Mouse (Mus musculus): ENCODE data around the gene Lnpk.
A peak's percentile ranks its signal among the peaks of the same experiment; 100 is the strongest.

Lnpk gene

DNA sequence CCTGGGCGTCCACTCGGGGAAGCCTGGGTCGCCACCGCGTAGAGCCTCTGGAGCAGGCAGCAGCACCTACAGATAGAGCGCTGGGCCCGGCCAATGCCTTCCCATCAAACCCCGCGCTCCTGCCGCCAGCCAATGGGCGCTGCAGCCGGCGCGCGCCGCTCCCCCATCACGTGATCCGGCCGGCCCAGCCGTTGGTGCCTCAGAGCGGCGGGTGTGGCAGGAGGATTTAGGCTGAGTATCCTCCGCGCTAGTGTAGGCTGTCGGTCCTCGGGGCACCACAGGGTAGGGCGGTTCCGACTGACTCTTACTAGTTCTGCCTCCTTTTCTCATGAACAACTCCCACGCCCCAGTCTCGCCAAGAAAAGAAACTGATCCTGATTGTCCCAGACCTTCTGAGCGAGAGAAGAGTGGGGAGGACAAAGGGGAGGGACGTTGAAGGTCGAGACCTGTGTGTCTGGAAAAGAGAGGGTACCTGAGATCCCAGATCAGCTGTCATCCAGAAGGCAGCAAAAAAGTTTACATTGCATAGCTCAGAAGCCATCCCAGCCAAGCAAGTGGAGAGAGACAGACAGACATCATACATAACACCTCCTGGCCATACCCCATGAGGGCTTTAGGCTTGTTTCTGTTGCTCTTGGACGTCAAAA is at the start of gene Lnpk:
TSS of gene Lnpk (minus strand) at position 593 of the 647 bp plus-strand sequence.
- peak; percentile 92 for DNase-seq (ENCODE audit: low read depth, low spot score)

DNA sequence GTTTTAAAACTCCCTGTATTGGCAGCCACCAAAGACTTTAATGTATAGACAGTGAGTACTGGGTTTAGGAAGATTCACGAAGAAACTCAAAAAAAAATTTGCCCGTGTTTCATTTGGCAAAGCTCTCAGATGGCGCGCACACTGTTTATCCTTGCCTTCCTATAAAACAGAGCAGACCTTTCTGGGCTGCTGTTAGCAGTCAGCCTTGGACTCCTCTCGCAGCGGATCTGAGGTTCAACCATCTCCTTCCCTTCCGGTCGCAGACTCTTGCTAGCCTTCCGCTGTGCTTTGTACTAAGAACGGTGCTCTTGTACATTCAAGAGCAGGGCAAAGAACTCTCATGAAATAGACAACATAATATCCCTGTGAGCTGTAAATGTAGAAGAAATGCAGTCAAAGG is 41.1 kb upstream of the Lnpk start:
- DNase-seq (ENCODE audit: low read depth, low spot score) = no peak

DNA sequence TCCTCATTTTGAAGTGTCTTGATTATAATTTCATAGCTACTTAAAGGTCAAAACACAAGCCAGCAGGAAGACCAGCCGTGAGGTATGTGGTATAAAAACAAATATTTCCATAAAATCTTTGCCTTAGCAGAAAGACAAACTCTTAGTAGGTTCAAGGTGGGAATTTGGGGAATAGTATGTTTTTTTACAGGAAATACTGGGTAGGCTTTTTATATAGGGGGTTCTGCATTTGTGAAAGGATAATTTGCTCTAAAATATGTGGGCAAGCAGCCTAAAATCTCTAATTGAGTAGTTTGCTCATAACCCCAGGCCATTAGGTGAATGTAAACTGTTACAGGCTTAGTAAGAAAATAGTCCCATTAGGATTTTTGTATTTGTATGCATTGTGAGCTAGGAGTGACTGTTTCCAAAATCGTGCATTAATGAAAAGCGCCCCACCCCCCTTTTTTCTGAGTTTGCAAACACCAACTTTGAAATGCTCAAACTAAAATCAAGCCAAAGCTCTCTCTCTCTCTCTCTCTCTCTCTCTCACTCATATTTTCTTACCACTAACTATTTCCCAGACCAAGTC is 40.5 kb upstream of the Lnpk start:
- DNase-seq (ENCODE audit: low read depth, low spot score) = no peak

DNA sequence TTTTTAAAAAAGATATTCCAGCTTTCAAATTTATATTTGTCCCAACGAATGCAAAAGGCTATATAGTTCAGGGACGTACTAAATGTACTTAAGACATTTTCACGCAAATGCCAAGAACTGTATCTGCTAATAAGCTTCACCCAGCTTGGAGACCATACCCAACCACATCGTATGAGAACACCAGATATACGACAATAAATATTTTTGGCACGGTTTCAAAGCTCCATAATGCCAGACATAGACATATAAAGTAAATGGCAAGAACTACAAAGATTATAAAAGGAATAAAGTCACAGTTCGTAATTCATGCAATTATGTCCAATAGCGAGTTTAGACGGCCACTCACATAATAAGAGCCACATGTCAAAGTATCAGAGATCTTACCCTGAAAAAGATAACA is 38.5 kb upstream of the Lnpk start:
- DNase-seq (ENCODE audit: low read depth, low spot score) = no peak

DNA sequence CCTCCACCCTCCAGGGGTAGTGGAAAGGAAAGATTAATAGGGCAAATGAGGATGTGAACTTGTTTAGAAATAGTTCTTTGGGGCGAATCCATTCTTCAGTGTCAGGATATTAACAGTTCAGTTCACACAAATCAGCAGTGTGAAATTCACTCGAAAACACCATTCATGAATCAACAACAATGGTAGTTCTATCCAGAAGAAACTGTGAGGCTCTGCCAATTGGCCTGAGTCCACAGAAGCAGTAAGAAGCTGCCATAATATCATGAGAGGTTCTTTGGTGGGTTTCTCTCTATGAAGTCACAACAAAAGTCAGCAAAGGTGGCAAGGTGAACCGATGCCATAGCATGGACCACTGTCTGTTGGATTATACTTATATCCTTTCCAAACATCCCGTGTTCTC is 32.2 kb upstream of the Lnpk start:
- no peak for DNase-seq (ENCODE audit: low read depth, low spot score)

DNA sequence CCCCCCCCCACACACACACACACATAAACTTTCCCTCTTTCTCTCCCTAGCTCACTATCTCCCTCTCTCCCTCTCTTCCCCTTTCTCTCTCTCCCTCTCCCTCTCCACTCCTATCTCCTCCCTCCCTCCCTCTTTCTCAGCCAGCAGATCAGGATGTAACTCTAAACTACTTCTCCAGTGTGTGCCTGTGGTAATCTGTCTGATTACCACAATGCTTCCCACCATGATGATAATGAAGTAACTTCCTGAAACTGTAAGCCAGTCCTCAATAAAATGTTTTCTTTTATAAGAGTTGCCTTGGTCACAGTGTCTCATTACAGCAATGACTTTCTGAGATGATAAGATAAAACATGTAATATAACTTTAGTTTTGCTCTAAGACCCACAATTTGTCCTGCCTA is 30.1 kb upstream of the Lnpk start:
- DNase-seq (ENCODE audit: low read depth, low spot score) = no peak

DNA sequence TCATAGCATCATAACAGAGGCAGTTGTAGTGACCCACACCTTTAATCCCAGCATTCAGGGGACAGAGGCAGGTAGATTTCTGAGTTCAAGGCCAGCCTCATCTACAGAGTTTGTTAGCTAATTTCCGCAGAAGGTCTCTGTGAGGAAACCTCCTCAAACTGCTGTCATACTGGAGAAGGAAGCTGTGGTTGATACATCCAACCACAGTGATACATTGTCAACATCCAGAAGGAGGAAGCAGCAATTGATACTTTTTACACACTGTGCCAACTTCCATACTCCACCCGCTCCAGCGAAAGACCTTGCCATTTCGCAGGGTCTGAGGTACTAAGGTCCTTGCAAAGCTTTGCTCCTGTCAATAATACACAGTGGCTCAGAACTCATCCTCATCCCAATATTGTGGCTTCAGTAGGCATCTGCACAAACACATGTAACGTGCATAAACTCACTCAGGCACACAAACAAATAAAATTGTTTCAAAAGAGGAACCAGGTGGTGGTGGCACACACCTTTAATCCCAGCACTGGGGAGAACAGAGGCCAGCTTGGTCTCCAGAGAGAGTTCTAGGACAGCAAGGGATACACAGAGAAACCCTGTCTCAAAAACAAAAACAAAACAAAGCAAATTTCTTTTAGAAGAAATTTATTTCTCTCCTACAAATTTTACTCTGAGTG is 27.0 kb upstream of the Lnpk start:
- DNase-seq (ENCODE audit: low read depth, low spot score) = no peak

DNA sequence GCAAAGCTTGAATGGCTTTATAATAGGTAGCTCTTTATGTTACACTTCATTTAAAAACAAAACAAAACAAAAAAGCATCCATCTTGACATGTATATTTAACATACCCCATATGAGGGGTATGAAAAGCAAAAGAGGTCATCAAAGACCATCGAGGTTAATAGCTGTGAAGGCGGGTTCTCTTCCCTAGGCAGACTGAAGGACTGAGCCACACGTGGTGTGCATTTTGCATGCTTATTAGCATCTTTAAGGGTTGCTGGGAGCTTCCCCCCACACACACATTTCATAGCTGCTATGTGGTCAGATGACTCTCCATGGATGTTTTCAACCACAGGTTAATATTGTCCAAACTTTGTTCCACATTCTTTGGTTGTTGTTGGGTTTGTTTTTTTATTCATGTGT is 24.8 kb upstream of the Lnpk start:
- DNase-seq (ENCODE audit: low read depth, low spot score) = no peak

DNA sequence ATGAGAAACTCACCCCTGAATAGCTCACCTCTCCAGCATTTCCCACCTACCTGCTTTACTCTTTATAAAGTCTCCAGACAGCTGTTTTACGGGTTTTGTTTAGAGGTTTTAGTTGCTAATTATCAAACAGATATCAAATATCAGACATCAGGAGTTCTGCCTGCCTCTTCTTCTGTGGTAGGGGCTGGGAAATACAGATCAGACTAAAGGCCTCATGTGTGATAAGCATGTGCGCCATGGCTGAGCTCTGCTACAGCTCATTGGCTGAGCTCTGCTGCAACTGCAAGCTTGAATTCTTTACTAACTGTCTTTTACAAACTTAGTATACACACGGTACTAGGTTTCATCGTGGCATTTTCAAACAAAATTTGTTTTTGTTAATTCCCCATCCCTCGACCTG is 23.2 kb upstream of the Lnpk start:
- no peak for DNase-seq (ENCODE audit: low read depth, low spot score)

DNA sequence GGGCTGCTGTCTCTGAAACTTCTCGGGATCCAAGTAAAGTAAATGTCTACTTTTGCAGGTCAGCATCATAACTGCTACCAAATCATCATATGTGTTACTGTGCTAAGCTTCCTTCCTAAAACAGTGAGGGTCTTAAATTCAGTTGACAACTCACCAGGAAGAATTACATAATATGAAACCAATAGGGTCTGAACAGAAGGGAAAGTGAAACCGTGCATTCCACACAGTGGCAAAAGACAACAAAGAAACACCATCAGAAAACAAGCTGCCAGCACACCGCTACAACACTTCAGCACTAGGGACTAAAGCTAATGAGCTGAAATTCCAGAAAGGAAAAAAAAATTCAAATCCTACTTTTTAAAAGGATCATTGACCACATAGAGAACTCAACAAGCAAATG is 17.9 kb upstream of the Lnpk start:
- DNase-seq (ENCODE audit: low read depth, low spot score) = no peak

DNA sequence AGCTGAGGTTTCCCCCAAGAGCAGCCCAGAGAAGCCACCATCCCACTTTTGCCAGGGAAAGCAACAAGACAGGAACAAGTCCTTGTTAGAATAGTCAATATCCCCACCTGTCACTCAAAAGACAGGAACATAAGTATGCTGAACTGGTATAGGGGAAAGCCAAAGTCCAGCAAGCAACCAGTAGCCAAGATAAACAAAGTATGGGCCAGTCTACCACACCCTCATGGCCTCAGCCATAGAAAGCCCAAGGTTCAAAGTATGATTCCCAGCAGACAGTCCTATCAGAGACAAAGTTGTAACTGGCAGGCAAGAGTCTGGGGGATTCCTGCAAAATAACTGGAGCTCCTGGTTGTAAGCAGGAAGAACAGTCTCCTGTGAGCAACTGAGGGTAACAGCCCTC is 16.9 kb upstream of the Lnpk start:
- DNase-seq (ENCODE audit: low read depth, low spot score) = no peak

DNA sequence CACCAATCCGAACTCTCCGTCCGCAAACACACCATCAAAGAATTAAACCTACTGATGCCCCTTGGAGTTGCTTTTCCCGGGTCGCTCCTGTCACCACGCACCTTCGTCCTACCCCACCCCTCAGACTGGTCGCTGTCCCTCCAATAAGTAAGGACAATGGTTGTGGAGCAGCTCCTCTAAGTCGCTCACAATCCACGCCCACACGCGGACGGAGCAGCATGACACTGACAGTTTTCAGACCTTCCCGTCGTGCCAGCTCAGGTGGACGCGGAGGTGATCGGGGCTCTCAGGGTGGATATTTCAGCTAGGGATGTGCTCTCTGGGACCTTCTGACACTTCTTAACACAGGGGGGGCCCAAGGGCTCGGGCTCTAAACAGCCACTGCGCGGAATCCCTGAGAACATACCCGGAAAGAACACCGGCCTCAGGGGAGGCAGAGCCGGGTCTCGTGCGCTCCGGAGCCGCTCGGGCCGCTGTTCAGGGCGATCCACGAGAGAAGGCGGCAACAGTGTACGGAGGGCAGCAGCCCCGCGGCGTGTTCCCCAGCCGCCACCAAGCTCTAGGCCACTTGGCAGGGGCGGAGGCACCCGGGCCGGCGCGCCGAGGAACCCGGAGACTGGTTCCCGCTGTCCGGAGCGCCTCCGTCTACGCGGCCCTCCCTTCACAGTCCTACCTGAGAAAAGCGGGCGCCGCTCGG is 941 bp downstream of the Lnpk start:
- DNase-seq (ENCODE audit: low read depth, low spot score) = peak; percentile 52

DNA sequence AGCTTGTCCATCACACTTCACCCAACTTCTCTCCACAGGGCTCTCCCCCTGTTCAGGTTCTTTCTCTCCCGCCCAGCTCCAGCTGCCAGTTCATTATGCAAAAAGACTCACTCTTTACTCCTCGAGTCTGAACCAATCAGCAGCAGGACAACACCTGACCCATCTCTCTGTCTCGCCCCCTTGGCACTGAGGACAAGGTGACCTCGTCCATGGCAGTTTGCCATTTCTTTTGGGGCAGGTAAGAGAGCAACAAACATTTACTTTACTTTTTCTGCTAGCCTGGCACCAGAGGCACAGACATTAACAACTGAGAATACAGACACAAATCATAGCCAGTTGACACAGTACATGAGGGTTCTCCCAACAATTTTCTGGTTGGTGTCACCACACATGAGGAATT is 8.8 kb downstream of the Lnpk start:
- no peak for DNase-seq (ENCODE audit: low read depth, low spot score)

DNA sequence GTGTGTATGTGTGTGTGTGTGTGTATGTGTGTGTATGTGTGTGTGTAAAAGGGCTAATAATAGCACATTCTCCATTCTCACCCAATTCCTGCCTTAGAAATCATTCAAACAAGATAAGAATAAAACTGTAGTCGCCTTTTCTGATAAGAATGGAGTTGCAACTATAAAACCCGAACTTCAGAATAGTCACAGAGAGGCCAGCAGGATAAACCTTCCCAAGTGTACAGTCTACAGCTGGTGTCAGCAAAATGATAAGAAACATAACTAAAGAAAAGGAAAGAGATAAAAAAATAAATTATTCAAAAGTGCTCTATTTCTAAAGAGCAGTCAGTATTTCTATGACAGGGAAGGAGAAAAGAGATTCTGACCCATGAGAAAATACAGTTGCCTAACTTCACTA is 19.4 kb downstream of the Lnpk start:
- no peak for DNase-seq (ENCODE audit: low read depth, low spot score)

DNA sequence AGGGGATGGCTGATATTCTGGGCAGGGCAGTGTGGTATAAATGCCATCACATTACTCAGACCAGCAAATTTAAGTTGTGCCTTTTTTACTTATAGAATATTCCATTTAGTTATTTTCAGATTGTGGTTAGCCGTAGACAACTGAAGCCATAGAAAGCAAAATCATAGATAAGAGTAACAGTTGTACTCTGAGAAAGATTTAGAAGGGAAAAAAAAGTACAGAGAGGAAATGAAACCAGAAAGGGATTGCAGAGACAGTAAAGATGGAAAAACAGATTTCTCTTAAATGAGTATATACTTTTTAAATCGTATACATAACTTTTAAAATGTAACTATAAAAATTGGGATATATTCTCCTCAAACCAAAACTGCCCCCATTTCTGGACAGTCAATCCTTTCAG is 20.1 kb downstream of the Lnpk start:
- DNase-seq (ENCODE audit: low read depth, low spot score) = no peak

DNA sequence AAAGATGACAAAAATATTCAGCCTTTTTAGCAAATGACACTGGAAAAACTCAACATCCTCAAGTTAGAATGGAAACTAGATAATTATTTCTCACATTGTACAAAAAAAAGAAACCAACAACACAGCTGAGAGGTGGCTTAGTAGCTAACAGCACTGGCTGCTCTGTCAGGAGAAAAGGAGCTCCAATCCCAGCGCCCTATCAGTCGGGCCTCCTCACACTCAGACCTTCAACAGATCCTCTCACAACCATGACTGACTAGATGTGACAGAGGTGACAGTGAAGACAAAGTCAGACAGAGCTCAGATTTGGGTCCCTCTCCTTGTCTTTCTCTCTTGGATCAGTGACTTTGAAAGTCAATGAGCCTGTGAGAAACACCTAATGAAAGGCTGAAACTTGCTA is 21.8 kb downstream of the Lnpk start:
- DNase-seq (ENCODE audit: low read depth, low spot score) = no peak

DNA sequence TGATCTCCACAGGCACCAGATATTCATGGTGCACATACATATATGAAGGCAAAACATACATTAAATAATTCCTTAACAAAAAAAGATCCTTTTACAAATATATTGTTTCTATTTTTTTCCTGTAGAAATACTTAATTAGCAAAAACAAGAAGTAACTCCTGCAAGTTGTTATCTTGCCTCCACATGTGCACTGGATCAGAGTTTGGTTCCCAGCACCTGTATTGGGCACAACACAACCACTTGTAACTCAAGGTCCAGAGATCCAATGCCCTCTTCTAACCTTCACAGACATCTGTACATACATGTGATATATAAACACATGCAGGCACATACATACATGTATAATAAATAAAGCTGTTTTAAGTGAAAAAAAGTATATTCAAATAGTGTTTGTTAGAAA is 27.3 kb downstream of the Lnpk start:
- DNase-seq (ENCODE audit: low read depth, low spot score) = no peak

DNA sequence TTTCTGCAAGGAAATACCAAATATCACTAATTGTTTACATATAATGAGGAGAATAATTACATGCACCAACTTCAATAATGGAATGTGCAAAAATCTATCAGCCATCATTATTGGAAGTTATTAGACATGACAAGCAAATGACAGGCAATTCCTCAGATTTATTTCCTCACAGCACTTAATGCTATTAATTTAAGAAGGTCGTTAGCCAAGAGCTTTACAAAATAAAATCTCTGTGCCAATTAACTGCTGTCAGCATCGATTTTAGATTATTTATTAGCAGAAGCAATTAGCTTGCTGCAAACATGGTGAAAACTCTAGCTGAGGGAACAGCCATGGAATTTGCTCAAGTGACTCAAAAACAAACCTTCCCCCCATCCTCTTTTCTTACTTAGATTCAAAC is 30.9 kb downstream of the Lnpk start:
- no peak for DNase-seq (ENCODE audit: low read depth, low spot score)

DNA sequence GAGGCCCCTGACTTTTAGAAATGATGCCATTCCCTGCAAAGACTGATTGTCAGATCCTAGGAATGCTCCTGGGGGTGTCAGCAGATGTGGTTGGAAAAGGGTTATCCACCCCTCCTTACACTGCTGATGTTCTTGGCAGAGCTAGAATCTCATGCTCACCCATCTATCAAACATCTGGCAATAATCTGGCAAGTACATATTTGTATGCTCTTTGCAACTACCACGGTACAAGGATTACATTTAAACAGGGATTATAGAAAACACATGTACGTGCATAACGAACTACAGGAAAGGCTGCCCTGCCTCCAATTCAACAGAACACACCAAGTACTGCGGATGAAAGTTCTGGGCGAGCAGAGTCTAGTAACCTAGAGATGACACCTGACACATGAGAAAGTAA is 70.9 kb downstream of the Lnpk start:
- DNase-seq (ENCODE audit: low read depth, low spot score) = no peak

DNA sequence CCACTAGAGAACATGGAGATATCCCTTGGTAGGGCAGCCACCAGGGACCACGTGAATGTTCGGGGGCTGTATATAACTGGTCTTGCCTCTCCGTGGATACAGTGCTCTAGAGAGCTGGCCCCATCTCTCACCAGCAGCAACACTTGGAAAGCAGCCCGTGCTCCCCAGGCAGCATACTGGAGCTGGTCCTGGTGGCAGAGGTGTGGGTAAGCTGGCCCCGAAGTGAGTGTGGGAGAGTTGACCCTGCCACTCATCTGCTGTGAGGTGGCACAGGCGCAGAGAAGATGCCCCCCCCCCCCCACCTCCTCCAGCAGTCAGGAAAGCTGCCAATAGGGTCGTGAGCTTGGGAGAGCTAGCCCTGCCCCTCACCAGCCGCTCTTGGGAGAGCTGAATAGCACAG is 72.8 kb downstream of the Lnpk start:
- no peak for DNase-seq (ENCODE audit: low read depth, low spot score)

DNA sequence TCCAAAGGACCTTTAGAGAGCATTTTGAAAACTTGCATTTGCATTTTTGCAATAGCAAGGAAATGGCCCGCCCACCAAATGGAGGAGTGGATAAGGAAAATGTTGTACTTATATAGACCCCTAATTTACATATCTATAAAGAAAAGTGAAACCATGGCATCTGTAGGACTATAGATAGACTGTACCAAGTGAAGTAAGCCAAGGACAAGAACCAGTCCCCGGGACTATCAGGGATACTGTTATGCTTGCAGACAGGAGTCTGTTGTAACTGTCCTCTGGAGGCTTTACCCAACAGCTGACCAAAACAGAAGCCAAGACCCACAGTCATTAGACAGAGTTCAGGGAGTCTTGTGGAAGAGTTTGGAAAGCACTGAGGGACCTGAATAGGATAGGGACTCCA is 78.9 kb downstream of the Lnpk start:
- DNase-seq (ENCODE audit: low read depth, low spot score) = no peak

DNA sequence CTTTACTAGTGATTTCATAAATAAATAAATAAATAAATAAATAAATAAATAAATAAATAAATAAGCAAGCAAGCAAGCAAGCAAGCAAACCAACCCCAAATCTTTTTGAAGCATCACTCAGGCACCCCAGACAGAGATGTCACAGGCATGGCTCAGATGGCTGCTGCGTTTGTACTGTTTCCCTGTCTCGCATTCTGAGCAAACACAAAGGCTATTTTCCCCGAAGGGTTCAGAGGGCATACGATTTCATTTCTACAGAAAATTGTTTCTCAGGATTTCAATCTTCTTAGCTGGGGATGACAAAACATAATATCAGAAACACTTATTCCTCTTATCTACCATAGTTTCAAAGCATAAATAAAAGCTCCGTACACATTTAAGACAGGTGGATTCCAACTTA is 81.4 kb downstream of the Lnpk start:
- no peak for DNase-seq (ENCODE audit: low read depth, low spot score)

DNA sequence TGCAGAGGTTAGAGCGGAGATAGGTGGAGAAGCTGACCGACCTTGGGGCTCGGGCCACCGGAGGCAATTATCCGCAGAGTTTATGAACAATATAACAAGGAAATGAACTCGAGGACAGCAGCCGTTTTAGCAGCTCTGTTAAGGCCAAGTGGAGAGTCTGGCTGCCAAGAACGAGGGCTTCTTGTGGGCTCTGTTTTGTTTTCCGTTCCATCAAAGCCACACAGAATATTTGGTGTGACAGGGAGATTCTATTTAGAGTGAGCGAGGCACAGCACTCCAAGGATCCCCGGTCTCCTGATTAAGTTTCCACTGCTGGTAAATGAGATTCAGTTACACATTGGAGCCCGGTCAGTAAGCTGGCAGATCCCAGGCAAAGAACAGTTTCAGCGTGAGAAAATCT is 87.8 kb downstream of the Lnpk start:
- no peak for DNase-seq (ENCODE audit: low read depth, low spot score)
